Mouse (Mus musculus) right cerebral cortex, adult 18-20 months (tissue): ENCODE data around the gene Gmpr.

Experiments used
- DNase-seq: peaks from one replicate; pipeline ENCODE4 v3.0.0; 2022; ENCODE audit warnings: mixed read lengths

The Gmpr gene

GRCm38 (mm10) chr13:45546946-45547345 is 39.7 kb downstream of the Gmpr start:
- DNase-seq, result no peak

GRCm38 (mm10) chr13:45547549-45547948 is 40.3 kb downstream of the Gmpr start:
- no peak for DNase-seq

GRCm38 (mm10) chr13:45553674-45554073 is 46.4 kb downstream of the Gmpr start:
- no peak for DNase-seq

GRCm38 (mm10) chr13:45558367-45558766 is 51.1 kb downstream of the Gmpr start:
- DNase-seq, result no peak

GRCm38 (mm10) chr13:45559258-45559657 is 52.0 kb downstream of the Gmpr start:
- DNase-seq, result no peak

GRCm38 (mm10) chr13:45560543-45560942 is 53.3 kb downstream of the Gmpr start:
- DNase-seq, result no peak

GRCm38 (mm10) chr13:45562011-45562410 is 54.8 kb downstream of the Gmpr start:
- DNase-seq, result peak; percentile 63

- no peak for DNase-seq
Measured at GRCm38 (mm10) chr13:45564946-45565345, 57.7 kb downstream of the Gmpr start.

GRCm38 (mm10) chr13:45569932-45570331 is 62.7 kb downstream of the Gmpr start:
- DNase-seq, result peak; percentile 67

GRCm38 (mm10) chr13:45571795-45572262 is 64.6 kb downstream of the Gmpr start:
- peak; percentile 85 for DNase-seq

- DNase-seq, result peak; percentile 60
Measured at GRCm38 (mm10) chr13:45572768-45573167, 65.5 kb downstream of the Gmpr start.

GRCm38 (mm10) chr13:45576185-45576584 is 68.9 kb downstream of the Gmpr start:
- no peak for DNase-seq

GRCm38 (mm10) chr13:45577366-45577765 is 70.1 kb downstream of the Gmpr start:
- no peak for DNase-seq

- no peak for DNase-seq
Measured at GRCm38 (mm10) chr13:45577784-45578183, 70.5 kb downstream of the Gmpr start.

GRCm38 (mm10) chr13:45579751-45580150 is 72.5 kb downstream of the Gmpr start:
- DNase-seq, result no peak

- DNase-seq, result peak; percentile 33
Measured at GRCm38 (mm10) chr13:45582294-45582693, 75.0 kb downstream of the Gmpr start.

- DNase-seq, result no peak
Measured at GRCm38 (mm10) chr13:45583061-45583460, 75.8 kb downstream of the Gmpr start.

GRCm38 (mm10) chr13:45590898-45591297 is 83.7 kb downstream of the Gmpr start:
- DNase-seq, result peak; percentile 28

- DNase-seq, result no peak
Measured at GRCm38 (mm10) chr13:45593914-45594313, 86.7 kb downstream of the Gmpr start.

- no peak for DNase-seq
Measured at GRCm38 (mm10) chr13:45595416-45595815, 88.2 kb downstream of the Gmpr start.

- no peak for DNase-seq
Measured at GRCm38 (mm10) chr13:45599831-45600230, 92.6 kb downstream of the Gmpr start.

- no peak for DNase-seq
Measured at GRCm38 (mm10) chr13:45600443-45600842, 93.2 kb downstream of the Gmpr start.
